Mouse (Mus musculus): ENCODE measurements at regions not wholly inside any gene's neighbourhood (a gene's known extent, or its start where the extent isn't known, plus 50 kb on each side); places are given as distances from the start of the nearest gene placed in this dataset.
A peak's percentile ranks its signal among the peaks of the same experiment; 100 is the strongest.

- no peak for DNase-seq
Measured at GRCm38 (mm10) chr3:39248712-39249111, 362.0 kb downstream of the Fat4 start.

DNA sequence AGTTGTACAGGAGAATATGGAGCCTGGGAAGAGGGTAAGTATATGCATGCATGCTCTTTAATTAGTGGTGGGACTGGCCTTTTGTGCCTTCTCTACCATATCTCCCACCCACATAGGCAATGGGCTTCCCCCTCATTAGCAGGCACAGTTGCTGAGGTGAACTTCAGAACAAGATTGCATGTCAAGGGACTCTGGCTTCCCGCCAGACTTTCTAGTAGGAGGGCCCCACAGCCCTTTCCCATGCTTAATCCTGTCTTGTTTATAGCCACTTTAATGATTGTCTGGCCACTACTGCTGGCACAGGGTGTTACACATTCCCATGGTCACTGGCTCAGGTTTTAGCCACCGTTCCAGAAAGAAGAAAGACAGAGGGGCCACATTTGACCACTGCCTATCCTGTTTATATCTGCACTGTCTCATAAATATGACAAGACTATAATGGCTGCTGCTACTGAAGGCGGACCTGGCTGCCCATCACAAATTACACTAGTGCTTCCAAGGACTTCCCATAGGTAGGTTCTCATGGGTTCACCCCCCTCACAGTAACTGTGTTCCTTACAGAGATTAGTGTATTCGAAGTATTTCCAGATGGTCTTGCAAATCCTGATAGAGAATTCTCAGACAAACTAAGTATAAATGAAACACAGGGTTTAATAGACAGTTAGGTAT is 362.6 kb downstream of the Fat4 start:
- peak; percentile 16 to 42 for DNase-seq

DNA sequence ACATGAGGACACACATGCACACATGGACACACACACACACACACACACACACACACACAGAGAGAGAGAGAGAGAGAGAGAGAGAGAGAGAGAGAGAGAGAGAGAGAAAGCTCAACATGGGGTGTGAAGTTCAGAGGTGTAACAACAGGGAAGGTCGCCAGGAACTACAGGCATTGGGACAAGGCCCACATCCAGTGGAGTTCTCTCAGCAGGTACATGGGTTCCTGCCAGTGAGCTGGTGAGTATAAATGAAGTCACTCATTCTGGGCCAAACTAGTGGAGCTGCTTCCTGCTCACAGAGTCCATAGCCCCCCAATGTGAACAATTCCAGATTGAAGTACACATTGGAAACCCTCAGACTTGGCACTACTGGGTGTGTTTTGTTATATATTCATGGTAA is 366.3 kb downstream of the Fat4 start:
- DNase-seq: peak; percentile 89 to 92

DNA sequence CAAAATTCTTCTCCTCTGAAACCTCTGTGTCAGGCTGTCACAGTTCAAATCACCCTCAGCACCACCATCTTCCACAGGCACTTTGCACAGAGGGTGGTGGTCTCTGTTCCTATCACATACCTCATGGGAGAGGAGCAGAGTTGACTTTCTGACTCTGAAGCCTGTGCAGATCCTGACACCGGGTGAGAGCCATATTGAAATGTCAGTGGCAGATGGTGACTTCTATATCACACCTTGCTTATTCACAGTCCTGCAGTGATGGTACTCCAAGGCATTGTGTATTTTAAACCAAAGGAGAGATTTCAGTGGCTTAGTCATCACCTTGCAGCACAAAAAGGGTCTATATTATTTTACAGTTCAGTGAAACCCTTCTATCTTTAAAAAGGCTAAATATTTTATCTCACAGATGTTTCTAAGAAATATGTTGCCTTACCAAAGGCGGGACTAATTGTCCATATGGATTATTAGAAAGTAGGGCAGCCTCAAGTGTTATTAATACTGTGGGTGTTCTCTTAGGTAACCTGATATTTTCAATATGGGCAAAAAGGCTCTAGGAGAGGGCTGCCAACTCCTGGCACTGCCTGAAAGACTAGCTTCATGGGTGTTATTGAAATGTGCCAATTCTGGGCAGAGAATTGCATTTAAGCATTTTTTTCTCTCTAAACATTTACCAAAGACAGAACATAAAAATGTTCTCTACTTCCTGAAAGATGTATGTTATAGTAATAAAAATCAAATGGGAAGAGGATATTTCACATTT is 378.1 kb downstream of the Fat4 start:
- DNase-seq: peak; percentile 62 to 71

DNA sequence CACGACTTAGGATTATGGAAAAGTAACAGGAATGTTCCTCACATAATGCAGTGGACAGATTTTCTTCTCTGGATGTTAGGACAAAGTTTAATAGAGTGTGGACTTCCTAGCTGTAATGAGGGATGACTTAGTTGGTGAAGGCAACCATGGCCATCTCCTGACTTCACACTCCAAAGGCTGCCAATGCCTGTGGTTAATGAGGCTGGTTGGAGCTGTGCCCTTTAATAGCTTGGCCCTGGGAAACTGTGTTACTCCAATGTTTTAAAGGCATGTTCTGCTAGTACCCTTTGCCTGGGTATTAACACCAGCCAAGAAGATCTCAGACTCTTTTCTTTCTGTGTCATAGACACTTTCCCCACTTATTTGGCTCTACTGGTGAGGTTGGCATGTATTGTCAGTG is 378.9 kb downstream of the Fat4 start:
- DNase-seq: peak; percentile 77 to 82

DNA sequence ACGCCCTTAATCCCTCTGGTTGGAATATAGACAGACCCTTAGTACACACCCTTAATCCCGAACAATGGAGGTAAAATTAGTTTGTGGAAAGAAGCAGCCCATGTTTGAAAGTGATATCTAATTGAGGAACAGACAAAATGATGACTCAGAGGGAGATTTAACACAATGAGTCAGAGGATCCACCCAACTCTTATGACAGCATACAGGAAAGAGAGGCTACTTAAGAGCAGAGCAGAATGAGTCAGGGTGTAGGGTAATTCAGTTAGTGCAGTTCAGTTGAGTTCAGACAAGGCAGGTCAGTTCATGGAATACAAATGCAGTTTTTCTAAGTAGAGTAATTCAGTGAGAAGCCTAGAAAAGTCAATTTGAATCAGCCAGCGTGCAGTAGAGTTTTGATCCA is 382.6 kb downstream of the Fat4 start:
- no peak for DNase-seq

- no peak for DNase-seq
Measured at GRCm38 (mm10) chr3:39272616-39273015, 385.9 kb downstream of the Fat4 start.

DNA sequence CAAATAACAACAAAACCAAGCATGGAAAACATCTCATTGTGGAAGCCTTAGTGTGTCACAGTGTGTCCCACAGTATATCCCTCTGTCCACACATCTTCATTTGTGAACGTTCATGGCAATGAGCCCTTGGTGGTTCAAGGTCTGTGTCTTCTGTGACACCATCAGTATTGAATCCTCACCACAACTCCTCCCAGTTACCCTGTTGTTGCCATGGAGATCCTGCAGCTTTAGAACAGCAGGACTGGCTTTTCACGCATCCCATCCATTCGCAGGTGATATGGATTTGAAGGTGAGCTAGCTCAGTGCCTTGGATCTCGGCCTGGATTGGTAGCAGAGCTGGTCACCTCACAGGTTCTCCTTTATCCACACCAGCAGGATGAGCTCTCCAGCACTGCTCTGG is 390.2 kb downstream of the Fat4 start:
- DNase-seq: no peak

DNA sequence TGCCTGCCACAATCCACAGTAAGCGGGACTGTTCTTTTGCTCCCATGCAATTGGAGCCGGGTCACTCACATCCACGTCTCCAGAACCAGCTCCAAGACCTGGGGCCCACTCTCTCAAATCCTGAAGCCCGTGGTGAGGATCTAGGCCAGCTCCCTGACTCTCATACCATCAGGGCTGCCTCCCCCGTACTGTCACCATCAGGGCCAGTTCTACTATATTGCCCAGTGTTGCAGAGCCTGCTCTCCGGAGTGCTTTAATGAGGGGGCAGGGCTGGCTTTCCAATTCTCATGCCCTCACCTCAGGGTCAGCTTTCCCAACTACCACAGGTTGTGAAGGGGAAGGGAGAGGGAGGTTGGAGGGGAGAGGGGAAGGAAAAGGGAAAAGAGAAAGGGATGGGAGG is 390.6 kb downstream of the Fat4 start:
- DNase-seq: no peak

DNA sequence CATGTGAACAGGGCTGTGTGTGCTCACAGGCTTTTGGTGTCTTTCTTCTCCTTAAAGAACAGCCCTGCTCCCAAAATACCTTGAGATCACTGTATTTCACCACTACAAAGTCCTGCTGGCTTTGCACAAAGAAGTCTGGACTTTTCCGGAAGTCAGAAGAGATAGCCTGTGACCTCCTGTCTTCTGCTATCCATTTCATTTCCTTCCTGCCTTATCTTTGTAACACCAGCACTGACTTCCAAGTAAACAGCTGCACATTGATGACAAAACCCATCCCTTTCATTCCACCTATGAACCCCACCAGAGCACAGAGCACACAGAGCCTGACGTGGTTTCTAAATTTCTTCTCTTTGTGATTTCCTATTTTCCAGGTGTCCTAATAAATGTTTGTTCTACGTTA is 408.5 kb downstream of the Fat4 start:
- DNase-seq: no peak

GRCm38 (mm10) chr3:39296257-39296656 is 409.5 kb downstream of the Fat4 start:
- no peak for DNase-seq

DNA sequence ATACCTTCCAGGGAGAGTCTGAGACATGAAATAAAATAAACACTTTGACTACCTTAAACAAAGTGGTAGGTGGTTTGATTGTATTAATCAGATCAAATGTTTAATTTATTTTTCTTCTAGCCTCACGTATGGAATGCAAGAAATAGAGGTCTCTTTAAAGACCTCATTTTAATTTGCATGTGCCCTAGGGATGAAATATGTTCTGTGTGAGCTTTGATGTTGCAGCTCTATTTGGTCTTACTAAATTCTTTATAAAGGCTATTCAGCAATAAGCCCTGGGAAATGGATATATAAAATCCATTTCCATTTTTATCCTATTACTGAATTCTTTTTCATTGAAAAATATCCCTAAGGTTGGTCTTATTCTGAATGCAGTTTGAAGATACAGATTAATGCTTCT is 422.7 kb downstream of the Fat4 start:
- DNase-seq: no peak

- no peak for DNase-seq
Measured at GRCm38 (mm10) chr3:39313563-39313962, 426.8 kb downstream of the Fat4 start.

- DNase-seq: no peak
Measured at GRCm38 (mm10) chr3:39320851-39321250, 434.1 kb downstream of the Fat4 start.

DNA sequence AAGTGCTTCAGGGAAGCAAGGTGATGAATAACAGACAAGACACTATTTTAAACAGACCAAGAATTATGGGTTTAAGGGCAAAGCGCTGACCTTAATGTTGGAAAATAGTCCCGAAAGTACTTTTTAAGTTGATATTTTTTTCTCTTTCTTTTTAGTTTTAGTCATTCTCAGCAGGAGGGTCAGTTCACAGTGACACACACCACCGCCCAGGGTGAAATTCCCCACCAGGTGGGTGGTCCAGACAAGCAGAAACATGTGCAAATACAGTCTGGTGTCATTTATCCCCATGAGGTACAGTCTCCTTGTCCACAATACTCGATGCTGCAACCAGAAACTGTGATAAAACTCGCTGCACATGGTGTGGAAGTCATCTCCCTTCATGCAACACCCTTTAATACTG is 435.5 kb downstream of the Fat4 start:
- no peak for DNase-seq

DNA sequence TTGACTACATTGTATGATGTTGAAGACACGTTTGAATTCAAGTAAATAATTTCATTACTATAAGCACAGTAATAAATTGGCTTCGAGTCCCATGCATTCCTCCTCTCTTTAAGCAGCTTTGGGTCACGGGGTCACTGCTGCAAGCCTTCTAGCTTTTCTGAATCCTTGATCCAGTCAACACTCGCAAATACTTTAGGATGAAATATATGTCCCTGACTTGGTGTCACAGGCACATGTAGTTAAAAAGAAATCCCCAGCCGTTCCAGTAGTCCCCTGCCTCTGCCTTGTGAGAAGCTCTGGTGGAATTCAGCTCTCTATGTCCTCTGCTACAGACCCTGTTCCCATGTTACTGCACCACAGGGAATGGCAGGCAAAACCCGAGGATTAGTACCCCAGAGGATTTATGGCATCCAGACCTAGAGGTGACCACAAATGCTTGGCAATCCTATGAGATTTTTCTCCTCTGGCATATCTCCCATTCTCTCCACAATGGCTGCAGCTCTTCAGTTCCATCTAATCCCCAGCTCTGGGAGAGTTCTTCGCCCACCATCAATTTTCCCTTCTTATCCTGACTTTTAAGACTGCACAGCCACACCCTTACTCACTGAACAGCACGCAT is 449.0 kb downstream of the Fat4 start:
- DNase-seq: no peak

- DNase-seq: no peak
Measured at GRCm38 (mm10) chr3:39341161-39341687, 454.5 kb downstream of the Fat4 start.

GRCm38 (mm10) chr3:39344078-39344477 is 457.3 kb downstream of the Fat4 start:
- no peak for DNase-seq

GRCm38 (mm10) chr3:39347578-39347977 is 460.8 kb downstream of the Fat4 start:
- DNase-seq: no peak

- no peak for DNase-seq
Measured at GRCm38 (mm10) chr3:39357012-39357411, 470.3 kb downstream of the Fat4 start.

- DNase-seq: peak in 1 of 2 experiments; percentile 4
Measured at GRCm38 (mm10) chr3:39360278-39360677, 473.5 kb downstream of the Fat4 start.

DNA sequence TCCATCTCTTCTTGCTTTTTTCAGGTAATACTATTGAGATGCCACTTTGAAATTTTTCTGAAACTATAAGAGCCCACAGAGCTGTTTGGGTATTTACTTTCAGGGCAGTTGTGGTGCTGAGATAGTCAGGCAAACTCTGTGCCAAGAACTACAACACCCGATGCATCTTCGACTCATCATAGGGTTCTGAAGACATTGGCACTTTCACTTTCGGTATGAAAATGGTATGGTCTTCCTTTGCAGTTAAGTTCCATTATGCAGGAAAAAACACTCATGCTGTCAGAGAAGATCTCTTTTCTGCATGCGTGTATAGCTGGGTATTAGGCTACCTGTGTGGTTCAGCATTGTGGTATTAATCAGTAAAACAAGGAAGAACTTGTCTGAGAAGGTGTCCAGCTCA is 484.2 kb downstream of the Fat4 start:
- no peak for DNase-seq

DNA sequence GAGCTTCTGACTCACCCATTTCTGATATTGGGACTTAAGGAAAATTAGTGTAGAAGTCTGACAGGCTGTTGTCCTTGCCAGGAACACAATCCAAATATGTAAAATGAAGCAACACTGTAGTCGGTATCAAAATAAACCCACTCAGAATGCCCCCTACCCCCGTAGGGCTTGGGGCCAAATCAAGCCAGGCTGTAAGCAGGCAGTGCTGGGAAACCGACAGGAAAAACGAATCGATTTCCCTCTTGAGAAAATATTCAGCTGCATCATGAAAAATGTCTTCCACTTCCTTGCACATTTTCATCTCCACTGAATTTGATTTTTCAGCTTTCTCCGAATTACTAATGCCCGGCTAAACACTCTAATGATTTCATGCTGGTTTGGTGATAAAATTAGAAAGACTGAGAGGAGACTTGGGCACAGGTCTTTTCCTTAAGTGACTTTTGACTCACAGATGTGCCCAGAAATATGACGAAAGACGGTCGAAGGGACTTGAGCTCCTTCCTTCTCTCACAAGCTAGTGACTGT is 485.7 kb downstream of the Fat4 start:
- peak; percentile 39 to 70 for DNase-seq

GRCm38 (mm10) chr3:39375465-39375864 is 488.7 kb downstream of the Fat4 start:
- no peak for DNase-seq

Measured in cerebellum, postnatal 10 days (tissue).